Mouse (Mus musculus) gastrocnemius, adult 18-20 months (tissue): ENCODE measurements around the gene Cyp4a12b. TPM values are rescaled to one million over a fixed set of nuclear protein-coding genes. Genes with fewer than 3 reads are reported as not detected.
"Not testable (repeated sequence)": the region's sequence is repeated elsewhere in the genome, so short reads cannot be mapped to it uniquely, and the experiment has no call there.

Experiments
- DNase-seq: peaks from one replicate; pipeline ENCODE4 v3.0.0; 2021; ENCODE audit warnings: low spot score
- long read RNA-seq, 2 experiments: library from polyadenylated mRNA; stranded (forward); transcript quantifications; one replicate each; pipeline ENCODE4 v2.0.0; 2021
- total RNA-seq, 2 experiments: library from RNA; stranded (reverse); gene quantifications; 2 replicates each; pipeline ENCODE4 v1.2.3; 2021

Cyp4a12b gene
- not detected for total RNA-seq
- long read RNA-seq, experiment 1, result 0 reads
- long read RNA-seq, experiment 2, result 0 reads

DNA sequence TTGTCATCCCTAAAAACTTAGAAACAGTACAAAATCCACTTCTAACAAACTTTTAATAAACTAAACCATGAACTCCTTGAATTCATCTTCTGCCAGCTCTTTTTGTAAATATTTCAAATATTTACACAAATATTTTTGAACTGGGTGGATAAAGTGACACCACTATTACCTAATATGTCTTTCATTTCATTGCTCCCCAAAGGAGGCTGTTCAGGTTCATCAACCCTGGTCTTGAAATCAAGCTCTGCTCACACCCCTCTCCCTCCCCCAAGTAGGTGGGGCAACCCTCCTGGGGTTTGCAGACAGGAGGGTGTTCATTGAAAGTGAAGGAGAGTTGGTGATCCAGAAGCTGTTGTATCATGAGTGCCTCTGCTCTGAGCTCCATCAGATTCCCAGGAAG, at the start of gene Cyp4a12b:
TSS of gene Cyp4a12b (plus strand) at position 301 of the 400 bp plus-strand sequence.
- DNase-seq, result not testable (repeated sequence)

DNA sequence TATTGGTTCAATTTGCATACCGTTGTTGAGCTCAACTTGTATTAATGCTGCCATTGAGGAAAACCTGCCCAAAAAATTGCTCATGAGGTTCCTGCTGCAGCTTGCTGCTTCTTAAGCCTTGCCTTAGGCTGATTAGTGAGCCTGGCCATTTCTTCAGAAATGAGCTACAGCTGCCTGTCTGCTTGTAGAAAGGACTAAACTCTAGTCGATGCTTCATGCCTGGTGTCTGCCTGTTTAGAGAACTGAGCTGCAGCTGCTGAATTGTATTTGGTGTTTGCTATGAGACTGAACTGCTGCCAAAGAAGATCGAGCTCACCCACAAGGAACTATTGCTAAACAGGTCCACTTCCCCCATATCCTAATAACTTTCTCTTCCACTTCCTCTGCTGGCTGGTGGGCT, 45.8 kb upstream of the Cyp4a12b start:
- not testable (repeated sequence) for DNase-seq

DNA sequence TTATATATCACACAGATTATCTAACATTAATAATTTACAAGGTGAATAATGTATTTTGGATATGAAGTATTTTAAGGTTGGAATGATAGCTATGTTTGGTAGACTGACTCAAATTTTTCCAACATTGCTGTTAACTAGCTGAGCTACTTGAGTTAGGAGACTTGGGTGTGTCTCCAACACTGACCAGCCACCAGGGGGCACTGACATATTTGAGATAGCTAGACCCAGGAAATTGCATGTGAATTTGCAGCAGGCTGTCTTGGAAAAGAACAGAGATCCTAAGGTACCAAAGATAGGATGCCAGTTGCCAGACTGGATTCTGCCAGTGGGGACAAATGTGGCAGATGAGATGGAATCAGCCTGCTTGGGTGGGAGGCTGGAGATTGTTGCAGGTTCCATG, 43.4 kb upstream of the Cyp4a12b start:
- DNase-seq, result not testable (repeated sequence)

DNA sequence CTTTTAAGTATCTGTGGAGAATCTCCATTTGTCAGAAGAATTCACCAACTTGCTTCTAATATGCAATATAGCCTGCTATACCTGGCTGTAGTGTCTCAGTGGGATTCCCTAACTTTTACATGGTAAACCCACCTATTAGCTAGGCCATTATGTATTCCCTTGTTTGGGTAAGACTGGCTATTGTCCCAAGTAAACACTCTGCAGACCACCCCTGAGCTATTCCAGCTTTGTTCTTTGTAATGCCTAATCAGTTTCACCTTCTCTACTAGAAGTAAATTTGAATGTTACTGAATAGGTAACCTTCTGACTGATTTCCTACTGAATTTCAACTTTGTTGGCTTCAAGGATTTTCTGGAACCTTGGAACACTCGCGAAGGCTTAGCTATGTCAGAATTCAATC, 15.2 kb upstream of the Cyp4a12b start:
- not testable (repeated sequence) for DNase-seq

DNA sequence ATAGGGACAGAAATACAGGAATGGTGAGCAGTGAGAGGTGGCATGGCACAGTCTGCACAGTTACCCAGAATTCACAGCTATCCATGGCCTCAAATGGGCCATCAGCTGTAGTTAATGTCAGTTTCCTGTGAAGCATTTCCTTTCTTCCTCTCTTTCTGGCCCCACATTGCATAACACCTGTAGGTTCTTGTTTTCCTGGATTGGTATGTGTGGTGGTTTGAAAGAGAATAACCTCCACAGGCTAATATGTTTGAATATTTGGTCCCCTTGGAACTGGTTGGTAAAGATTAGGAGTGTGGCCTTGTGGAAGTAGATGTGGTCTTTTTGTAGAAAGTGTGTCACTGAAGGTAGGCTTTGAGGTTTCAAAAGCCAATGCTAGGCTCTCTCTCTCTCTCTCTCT, 14.5 kb upstream of the Cyp4a12b start:
- not testable (repeated sequence) for DNase-seq

DNA sequence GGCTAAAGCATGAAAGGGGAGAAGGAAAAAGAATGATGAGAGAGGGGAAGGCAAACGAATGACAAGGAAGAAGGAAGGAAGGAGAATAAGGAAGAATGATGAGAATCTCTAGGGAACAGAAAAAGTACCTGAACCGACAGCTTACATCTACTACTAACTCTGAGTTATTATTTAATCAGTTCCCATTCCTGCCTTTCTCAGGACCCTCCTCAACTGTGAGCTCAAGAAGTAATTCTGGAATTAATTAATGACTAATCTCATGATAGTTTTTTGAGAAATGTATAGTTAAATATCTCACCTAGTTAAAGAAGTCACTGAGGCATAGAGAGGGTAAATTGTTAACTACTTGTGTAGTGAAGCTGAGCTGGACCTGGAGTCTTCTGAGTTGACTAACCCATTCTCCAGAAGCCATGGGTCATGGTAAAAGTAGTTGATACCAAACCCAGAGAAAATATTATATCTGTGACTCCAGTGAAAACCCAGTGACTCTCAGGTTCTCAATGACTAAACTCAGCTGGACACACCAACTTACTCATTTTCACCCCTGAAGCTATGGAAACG, 39.2 kb downstream of the Cyp4a12b start:
- no peak for DNase-seq

DNA sequence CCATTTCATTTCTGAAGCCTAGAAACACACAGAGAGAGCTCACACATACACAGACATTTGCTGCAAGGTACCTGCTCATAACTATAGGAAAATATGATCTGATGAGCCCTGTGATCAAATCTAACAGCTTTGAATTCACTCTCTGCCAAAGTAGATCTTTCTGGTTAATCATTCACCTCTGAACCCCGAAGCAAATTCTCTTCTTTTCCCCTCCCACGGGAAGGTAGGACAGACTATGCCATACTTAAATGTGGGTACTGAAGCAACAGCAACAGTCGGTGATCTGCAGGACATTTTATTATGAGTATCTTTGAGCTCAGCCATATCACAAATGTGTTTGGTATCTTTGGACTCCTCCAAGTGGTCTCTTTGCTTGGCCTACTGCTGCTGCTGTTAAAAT, 40.9 kb downstream of the Cyp4a12b start, which contains the start of gene Cyp4a30b:
TSS of gene Cyp4a30b (plus strand) at position 301 of the 400 bp plus-strand sequence.
- no peak for DNase-seq

DNA sequence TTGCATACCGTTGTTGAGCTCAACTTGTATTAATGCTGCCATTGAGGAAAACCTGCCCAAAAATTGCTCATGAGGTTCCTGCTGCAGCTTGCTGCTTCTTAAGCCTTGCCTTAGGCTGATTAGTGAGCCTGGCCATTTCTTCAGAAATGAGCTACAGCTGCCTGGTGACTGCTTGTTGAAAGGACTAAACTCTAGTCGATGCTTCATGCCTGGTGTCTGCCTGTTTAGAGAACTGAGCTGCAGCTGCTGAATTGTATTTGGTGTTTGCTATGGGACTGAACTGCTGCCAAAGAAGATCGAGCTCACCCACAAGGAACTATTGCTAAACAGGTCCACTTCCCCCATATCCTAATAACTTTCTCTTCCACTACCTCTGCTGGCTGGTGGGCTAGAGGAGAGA, 62.2 kb downstream of the Cyp4a12b start:
- DNase-seq, result not testable (repeated sequence)

DNA sequence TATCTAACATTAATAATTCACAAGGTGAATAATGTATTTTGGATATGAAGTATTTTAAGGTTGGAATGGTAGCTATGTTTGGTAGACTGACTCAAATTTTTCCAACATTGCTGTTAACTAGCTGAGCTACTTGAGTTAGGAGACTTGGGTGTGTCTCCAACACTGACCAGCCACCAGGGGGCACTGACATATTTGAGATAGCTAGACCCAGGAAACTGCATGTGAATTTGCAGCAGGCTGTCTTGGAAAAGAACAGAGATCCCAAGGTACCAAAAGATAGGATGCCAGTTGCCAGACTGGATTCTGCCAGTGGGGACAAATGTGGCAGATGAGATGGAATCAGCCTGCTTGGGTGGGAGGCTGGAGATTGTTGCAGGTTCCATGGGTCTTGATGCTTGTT, 64.6 kb downstream of the Cyp4a12b start:
- DNase-seq, result peak; percentile 6

DNA sequence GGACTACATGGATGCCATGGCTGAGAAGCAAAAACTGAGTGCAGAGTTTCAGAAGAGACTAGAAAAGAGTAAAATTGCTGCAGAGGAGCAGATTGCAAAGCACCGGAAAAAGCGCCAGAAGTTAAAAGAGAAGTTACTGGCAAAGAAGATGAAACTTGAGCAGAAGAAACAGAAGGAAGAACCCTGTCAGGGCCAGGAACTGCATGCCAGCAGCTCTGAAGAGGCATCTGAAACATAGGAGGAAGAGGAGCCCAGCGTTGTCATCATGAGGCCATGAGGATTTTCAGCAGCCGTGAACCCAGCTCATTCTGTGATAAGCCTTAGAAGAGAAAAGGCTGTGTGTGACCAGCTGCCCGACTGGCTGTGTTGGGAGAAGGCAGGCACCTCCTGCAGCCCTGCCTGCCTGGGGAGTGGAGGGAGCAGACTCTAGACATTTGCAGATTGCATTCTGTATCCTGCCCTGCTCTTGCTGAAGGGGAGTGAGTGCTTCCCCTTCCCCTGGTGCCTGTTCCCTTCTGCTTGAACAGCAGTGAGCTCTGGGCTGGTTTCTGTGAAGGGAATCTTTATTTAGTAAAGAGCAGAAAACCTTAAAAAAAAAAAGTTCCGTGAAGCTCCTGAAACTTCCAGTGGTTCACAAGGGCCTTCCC, 69.7 kb downstream of the Cyp4a12b start:
- DNase-seq, result no peak

Other genes with a start within 250 kb of the Cyp4a12b start
- not detected for gene Cyp4a29, start 169.5 kb upstream of the Cyp4a12b start, total RNA-seq
- gene Cyp4a12a, start 112.6 kb upstream of the Cyp4a12b start, total RNA-seq, result under 1 TPM in 1 of 2 experiments, not detected in 1; 0.17 TPM
- gene Cyp4a30b, start 41.0 kb downstream of the Cyp4a12b start, total RNA-seq, result not detected
- gene Cyp4a14, start 84.5 kb downstream of the Cyp4a12b start, total RNA-seq, result under 1 TPM in 1 of 2 experiments, not detected in 1; 0.12 TPM
- gene Cyp4a10, start 106.6 kb downstream of the Cyp4a12b start, total RNA-seq, result under 1 TPM in 1 of 2 experiments, not detected in 1; 0.19 TPM
- under 1 TPM in 1 of 2 experiments, not detected in 1; 0.09 TPM for gene Cyp4a31, start 152.0 kb downstream of the Cyp4a12b start, total RNA-seq
- gene Cyp4a32, start 189.3 kb downstream of the Cyp4a12b start, total RNA-seq, result not detected
- gene Cyp4b1, start 236.1 kb downstream of the Cyp4a12b start, total RNA-seq, result 1 to 10 TPM; 4.1 to 4.9 TPM